Mouse (Mus musculus) heart, embryonic 12.5 days (tissue): ENCODE measurements around the gene Echdc1. TPM values are rescaled to one million over a fixed set of nuclear protein-coding genes. Genes with fewer than 3 reads are reported as not detected.
A peak's percentile ranks its signal among the peaks of the same experiment; 100 is the strongest.

Source experiments
- ATAC-seq: fragments of 200-750 bp; cut with Nextera tagmentation; 2 replicates; pipeline ENCODE4 v1.8.0; 2017; ENCODE audit warnings: moderate TSS enrichment, moderate library complexity; ENCODE audit not compliant: insufficient number of reproducible peaks, low FRiP score
- H3K27ac ChIP-seq: fragments of 300-500 bp; sonication (generic); 2 replicates; pipeline ENCODE4 v1.5.1; 2016; ENCODE audit warnings: mild to moderate bottlenecking, moderate library complexity; ENCODE audit not compliant: poor library complexity, severe bottlenecking
- H3K27me3 ChIP-seq: fragments of 300-500 bp; sonication (generic); replicated peaks from 2 replicates; pipeline ENCODE4 v1.6.1; 2016; ENCODE audit warnings: mild to moderate bottlenecking, moderate library complexity
- H3K36me3 ChIP-seq: fragments of 300-500 bp; sonication (generic); 2 replicates; pipeline ENCODE4 v1.6.1; 2016; ENCODE audit warnings: mild to moderate bottlenecking, moderate library complexity
- H3K4me1 ChIP-seq: fragments of 300-500 bp; sonication (generic); replicated peaks from 2 replicates; pipeline ENCODE4 v1.6.1; 2016; ENCODE audit warnings: mild to moderate bottlenecking
- H3K4me2 ChIP-seq: fragments of 300-500 bp; sonication (generic); 2 replicates; pipeline ENCODE4 v1.6.1; 2016; ENCODE audit warnings: mild to moderate bottlenecking, moderate library complexity
- H3K4me3 ChIP-seq: fragments of 300-500 bp; sonication (generic); 2 replicates; pipeline ENCODE4 v1.5.1; 2016; ENCODE audit warnings: mild to moderate bottlenecking
- H3K9ac ChIP-seq: fragments of 300-500 bp; sonication (generic); 2 replicates; pipeline ENCODE4 v1.6.1; 2016; ENCODE audit warnings: mild to moderate bottlenecking, moderate library complexity
- H3K9me3 ChIP-seq: fragments of 300-500 bp; sonication (generic); replicated peaks from 2 replicates; pipeline ENCODE4 v1.6.1; 2016; ENCODE audit warnings: mild to moderate bottlenecking, moderate library complexity
- WGBS: fragments of 180-500 bp; shearing (Covaris S2); methylation state at CpG from one replicate; pipeline ENCODE4 v1.1.7; 2016; 5-methylcytosine and 5-hydroxymethylcytosine counted together
- polyA plus RNA-seq: library from polyadenylated mRNA; unstranded; fragments of >200 nt; fragmentation: Nextera tagmentation; extraction: Ambion mirVana; gene quantifications from 2 replicates; pipeline ENCODE4 v1.2.1, GENCODE M21; 2016

The Echdc1 gene
- 27.2 and 28.5 TPM in 2 replicates for polyA plus RNA-seq

DNA sequence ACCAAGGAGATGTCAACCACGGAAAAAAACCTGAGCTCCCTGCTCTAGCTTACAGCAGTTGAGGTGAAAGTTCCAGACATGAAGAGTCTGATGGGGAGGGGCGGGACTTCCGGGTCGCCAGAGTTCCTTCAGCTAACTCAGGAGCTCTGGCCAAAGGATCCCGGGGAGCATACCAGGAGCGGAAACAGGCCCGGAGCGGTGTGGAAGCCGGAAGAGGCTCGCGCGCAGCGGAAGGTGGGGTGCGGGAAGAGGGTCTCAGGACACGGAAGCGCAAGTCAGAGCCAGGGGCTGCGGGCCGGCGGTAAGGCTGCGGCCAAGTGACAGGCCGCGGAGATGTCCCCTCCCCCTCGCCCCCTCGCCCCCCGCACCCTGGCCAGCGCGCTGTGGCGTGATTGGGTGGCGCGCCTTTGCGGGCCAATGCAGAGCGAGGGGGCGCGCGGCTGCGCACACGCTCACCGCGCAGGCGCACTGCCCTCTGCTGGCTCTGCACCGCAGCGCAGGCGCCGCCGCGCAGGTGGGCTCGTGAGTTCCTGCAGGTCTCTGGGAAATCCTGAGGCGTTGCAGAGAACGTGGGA is at the start of gene Echdc1:
Gene Echdc1 (plus strand): TSS at position 103 of the 575 bp plus-strand sequence.
- Histone ChIP-seq H3K9ac (peak within 1 kb of the TSS; percentile 79), H3K9me3 (no peaks in the 10 kb centered on the region), H3K36me3 (peaks cover 4% of the 10 kb centered on the region), H3K4me1 (no peaks in the 10 kb centered on the region), H3K27me3 (no peaks in the 10 kb centered on the region), H3K27ac (peak within 1 kb of the TSS; percentile 78), H3K4me3 (peak within 1 kb of the TSS; percentile 66), H3K4me2 (peak within 1 kb of the TSS; percentile 71)
- peak; percentile 98 for ATAC-seq
- 0% methylated on average over 46 of the region's 49 CpGs for WGBS

DNA sequence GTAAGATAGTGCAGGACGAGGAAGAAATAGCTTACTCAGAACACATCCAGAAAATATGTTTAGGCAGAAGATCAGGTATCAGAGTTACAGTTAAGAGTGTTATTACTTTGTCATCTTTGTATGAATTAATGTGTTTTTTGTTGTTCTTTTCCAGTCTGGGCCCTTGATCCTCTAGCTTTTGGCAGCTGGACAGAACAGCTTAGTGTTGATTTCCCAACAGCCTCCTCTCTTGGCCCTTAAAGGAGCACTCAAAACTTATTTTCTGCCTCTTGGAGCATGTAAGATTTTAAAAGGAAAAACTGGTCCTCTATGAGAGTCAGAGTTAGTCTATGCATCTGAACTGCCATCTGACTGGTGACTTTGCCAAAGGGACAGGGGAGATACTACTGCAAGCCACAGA is 31.2 kb upstream of the Echdc1 start:
- ATAC-seq, result no peak
- 52% methylated on average over 1 of the region's 1 CpGs for WGBS
- no peak overlapping the region for H3K9ac ChIP-seq
- no peak overlapping the region for H3K27ac ChIP-seq
- no peaks in the 10 kb centered on the region for H3K36me3 ChIP-seq
- H3K27me3 ChIP-seq, result no peaks in the 10 kb centered on the region
- H3K9me3 ChIP-seq, result no peaks in the 10 kb centered on the region
- H3K4me3 ChIP-seq, result no peak overlapping the region
- no peaks in the 10 kb centered on the region for H3K4me1 ChIP-seq
- H3K4me2 ChIP-seq, result no peak overlapping the region

DNA sequence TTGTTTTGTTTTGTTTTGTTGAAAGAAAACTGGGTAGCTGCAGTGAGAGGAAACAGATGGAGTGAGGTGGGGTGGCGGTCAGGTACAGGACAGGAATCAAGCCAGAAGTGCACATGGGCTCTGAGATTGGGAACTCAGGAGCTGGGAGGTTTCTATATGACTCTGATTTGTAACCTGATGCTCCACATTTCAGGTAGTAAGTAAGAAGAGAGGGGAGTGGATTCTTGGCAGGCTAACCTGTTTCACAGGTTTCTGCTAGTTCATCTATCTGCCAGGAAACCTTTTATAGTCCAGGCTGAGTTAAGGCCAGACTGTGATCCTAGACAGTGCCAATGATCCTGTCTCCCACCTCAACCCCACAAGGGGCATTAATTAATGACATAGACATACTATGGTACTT is 27.2 kb upstream of the Echdc1 start:
- Histone ChIP-seq H3K4me3 (no peak overlapping the region), H3K27me3 (no peaks in the 10 kb centered on the region), H3K4me1 (no peaks in the 10 kb centered on the region), H3K9me3 (no peaks in the 10 kb centered on the region), H3K4me2 (no peak overlapping the region), H3K9ac (no peak overlapping the region), H3K27ac (no peak overlapping the region), H3K36me3 (no peaks in the 10 kb centered on the region)
- WGBS, result 82% methylated on average over 1 of the region's 1 CpGs
- no peak for ATAC-seq

DNA sequence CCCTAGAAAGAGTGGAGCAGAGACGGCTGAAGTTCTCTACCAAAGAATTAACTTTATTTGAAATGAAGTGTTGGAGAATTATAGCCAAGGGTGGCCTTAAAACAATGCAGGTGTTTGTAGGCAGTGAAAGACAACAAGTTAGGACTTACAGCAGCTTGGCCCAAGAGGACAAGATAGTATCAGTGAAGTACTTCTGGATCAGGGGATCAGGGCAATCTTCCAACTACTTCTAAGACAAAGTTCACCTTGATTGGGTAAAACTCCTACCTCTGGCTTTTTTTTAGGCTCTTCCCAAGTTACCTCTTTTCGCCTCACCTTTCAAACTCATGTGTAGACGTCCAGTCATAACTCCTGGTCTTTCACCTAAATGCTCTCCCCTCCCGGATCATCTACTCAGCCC is 10.7 kb upstream of the Echdc1 start:
- Histone ChIP-seq H3K36me3 (no peaks in the 10 kb centered on the region), H3K4me3 (no peak overlapping the region), H3K4me2 (no peak overlapping the region), H3K9me3 (no peaks in the 10 kb centered on the region), H3K9ac (no peak overlapping the region), H3K4me1 (no peaks in the 10 kb centered on the region), H3K27ac (no peak overlapping the region), H3K27me3 (no peaks in the 10 kb centered on the region)
- ATAC-seq, result no peak
- WGBS, result 90% methylated on average over 4 of the region's 4 CpGs

DNA sequence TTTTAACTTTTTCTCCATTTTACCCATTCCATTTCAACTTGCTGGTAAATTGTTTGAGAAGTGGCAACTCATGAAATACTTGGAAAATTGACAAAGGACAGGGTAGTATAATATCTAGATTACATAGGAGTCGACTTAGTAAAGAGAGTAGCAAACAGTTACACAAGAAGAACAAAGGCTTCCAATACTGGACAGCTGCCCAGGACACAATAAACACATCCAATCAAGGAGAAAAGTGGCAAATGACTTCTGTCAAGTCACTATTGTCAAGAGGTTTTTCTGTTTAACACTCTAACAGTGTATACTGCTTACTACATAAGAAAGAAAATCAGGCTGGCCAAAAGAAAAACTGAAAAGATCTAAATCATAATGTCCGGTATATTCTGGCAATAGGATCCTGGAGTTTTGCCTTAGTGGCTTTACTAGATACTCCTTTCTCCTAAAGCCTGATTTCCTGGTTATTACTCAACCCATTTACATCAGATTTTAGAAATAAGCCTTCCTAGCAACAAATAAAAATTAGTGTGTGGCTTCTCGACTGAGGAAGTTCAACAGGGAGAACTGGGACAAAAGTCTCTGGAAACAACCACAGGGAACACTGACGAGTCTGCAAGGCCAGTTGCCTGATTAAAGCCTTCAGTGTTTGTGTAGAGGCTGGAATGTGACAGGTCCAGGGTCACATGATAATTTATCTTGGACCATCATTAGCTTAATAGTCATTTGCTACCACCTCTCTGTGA is 1.3 kb upstream of the Echdc1 start:
- Histone ChIP-seq H3K4me2 (no peak overlapping the region), H3K9ac (no peak overlapping the region), H3K4me1 (no peaks in the 10 kb centered on the region), H3K36me3 (no peaks in the 10 kb centered on the region), H3K4me3 (no peak overlapping the region), H3K27ac (no peak overlapping the region), H3K9me3 (no peaks in the 10 kb centered on the region), H3K27me3 (no peaks in the 10 kb centered on the region)
- ATAC-seq, result no peak
- WGBS, result 78% methylated on average over 4 of the region's 4 CpGs

DNA sequence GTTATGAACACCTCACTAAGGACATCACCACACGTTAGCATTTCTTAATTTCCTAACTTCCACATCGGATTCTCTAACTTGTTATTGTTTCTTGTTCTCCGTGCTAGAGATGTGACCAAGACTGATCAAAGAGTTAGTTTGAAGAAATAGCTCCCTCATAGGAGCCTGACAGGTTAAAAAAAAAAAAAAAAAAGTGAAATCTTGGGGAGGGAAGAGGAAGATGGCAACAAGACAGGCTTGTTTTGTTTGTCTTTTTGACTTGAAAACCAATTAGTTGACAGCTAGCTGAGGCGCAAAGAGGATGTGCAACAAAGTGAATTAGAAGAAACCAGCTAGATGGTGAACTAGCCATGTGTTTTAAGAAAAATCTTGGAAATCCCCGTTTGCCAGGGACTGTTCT is 939 bp downstream of the Echdc1 start:
- H3K4me1 ChIP-seq, result no peaks in the 10 kb centered on the region
- H3K9ac ChIP-seq, result 0 out of 2 replicates have a peak overlapping the region, but pooled peaks have one; percentile 79
- H3K36me3 ChIP-seq, result peaks cover 11% of the 10 kb centered on the region
- peak overlapping the region; percentile 66 for H3K4me3 ChIP-seq
- 40% methylated on average over 5 of the region's 5 CpGs for WGBS
- no peaks in the 10 kb centered on the region for H3K9me3 ChIP-seq
- no peaks in the 10 kb centered on the region for H3K27me3 ChIP-seq
- H3K4me2 ChIP-seq, result peak overlapping the region; percentile 71
- no peak for ATAC-seq
- no peak overlapping the region for H3K27ac ChIP-seq

DNA sequence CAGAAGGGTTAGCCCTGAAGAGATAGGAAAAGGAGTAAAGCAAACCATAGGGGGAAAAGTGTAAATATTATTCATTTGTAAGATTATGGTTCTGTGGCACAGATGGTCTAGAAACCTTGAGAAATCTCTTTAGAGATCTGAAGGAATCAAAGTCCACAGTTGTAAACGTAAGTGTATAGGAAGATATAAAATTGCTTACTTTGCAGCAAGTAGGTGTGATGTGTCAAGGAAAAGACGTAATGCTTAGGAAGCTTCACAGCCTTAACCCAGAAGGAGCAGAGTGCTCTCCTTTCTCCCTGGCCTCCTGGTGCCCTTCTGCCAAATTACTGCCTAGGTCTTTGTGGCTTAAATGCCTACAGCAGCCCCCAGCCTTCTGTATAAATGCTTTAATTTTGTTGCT is 11.9 kb downstream of the Echdc1 start:
- H3K27me3 ChIP-seq, result no peaks in the 10 kb centered on the region
- H3K36me3 ChIP-seq, result peaks cover 6% of the 10 kb centered on the region; the same call in 1 of the 2 replicates
- WGBS, result 85% methylated on average over 2 of the region's 2 CpGs
- H3K4me2 ChIP-seq, result no peak overlapping the region
- H3K4me1 ChIP-seq, result no peaks in the 10 kb centered on the region
- no peak overlapping the region for H3K9ac ChIP-seq
- no peak overlapping the region for H3K27ac ChIP-seq
- ATAC-seq, result no peak
- no peak overlapping the region for H3K4me3 ChIP-seq
- H3K9me3 ChIP-seq, result no peaks in the 10 kb centered on the region

DNA sequence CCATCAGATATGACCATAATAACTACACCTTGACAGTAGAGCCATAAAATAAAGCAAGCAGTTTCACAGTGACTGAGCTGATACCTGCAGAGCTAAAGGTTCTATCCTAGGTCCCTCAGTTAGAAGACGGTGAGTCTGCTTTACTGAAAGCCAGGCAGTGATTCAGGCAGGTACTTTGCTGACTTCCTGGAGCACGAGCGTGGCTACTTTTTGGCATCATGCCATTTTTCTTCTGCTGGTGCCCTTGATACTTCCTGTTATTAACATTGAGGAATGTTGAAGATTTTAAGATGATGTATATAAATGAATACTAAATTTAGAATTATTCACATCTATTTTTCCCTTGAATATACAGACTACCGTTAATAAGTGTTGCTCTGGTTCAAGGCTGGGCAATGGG is 20.9 kb downstream of the Echdc1 start:
- 0 out of 2 replicates have a peak, but pooled peaks cover 2% of the 10 kb centered on the region for H3K4me1 ChIP-seq
- 64% methylated on average over 4 of the region's 4 CpGs for WGBS

DNA sequence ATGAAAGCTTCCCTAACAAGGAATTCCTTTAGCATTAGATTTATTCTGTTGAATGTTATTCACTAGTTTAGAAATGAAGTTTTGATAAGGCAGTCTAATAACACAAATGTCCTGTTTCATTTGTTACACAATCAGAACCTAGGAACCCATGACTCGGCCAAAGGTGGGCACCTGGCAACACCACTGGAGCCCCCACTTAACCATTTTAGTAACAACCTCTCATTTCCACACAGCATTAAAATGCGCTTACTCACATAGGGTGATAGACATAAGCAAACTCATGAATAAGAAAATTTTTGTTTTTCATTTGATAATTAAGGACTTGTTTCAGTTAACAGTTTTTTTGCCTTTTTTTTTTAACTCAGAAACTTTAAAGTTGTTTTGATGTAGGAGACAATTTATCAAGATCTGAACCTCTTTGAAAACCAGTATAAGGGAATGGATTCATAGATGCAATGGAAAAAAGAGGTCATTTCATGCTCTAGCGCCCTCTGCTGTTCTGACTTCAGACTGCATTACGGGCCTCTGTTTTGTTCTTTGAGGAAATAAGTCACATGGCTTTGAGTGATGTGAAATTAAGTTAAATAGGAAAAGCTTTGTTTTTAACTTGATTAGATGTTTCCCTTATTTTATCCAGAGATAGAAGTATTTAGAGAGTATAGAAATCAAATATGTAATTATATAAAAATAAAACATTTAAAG is 25.5 kb downstream of the Echdc1 start:
- H3K4me2 ChIP-seq, result no peak overlapping the region
- H3K27ac ChIP-seq, result no peak overlapping the region
- H3K4me1 ChIP-seq, result 0 out of 2 replicates have a peak, but pooled peaks cover 2% of the 10 kb centered on the region
- H3K4me3 ChIP-seq, result no peak overlapping the region
- ATAC-seq, result no peak
- peaks cover 15% of the 10 kb centered on the region; the same call in 1 of the 2 replicates for H3K36me3 ChIP-seq
- no peaks in the 10 kb centered on the region for H3K27me3 ChIP-seq
- WGBS, result 53% methylated on average over 4 of the region's 4 CpGs
- H3K9ac ChIP-seq, result no peak overlapping the region
- H3K9me3 ChIP-seq, result no peaks in the 10 kb centered on the region

More for the DNA sequence above, 20.9 kb downstream of the Echdc1 start:
- H3K4me3 ChIP-seq, result no peak overlapping the region
- no peaks in the 10 kb centered on the region for H3K9me3 ChIP-seq
- 0 out of 2 replicates have a peak, but pooled peaks cover 9% of the 10 kb centered on the region for H3K36me3 ChIP-seq
- ATAC-seq, result no peak
- no peaks in the 10 kb centered on the region for H3K27me3 ChIP-seq
- H3K9ac ChIP-seq, result no peak overlapping the region
- no peak overlapping the region for H3K27ac ChIP-seq
- no peak overlapping the region for H3K4me2 ChIP-seq

DNA sequence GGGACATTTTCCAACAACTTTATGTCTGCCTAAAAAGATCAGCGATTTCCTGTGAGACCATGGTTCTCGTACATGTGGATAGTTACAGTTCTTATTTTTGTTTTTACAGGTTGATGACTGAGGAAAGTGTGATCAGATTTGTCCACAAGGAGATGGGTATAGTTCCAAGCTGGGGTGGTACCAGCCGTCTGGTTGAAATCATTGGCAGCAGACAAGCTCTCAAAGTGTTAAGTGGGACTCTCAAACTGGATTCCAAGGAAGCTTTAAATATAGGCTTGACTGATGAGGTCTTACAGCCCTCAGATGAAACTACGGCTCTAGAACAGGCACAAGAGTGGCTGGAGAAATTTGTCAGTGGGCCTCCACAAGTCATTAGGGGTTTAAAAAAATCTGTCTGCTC is 31.3 kb downstream of the Echdc1 start:
- no peak for ATAC-seq
- Histone ChIP-seq H3K4me2 (no peak overlapping the region), H3K9me3 (no peaks in the 10 kb centered on the region), H3K4me1 (peaks cover 8% of the 10 kb centered on the region), H3K9ac (no peak overlapping the region), H3K36me3 (peaks cover 31% of the 10 kb centered on the region), H3K4me3 (no peak overlapping the region), H3K27me3 (no peaks in the 10 kb centered on the region), H3K27ac (no peak overlapping the region)
- 60% methylated on average over 4 of the region's 4 CpGs for WGBS

DNA sequence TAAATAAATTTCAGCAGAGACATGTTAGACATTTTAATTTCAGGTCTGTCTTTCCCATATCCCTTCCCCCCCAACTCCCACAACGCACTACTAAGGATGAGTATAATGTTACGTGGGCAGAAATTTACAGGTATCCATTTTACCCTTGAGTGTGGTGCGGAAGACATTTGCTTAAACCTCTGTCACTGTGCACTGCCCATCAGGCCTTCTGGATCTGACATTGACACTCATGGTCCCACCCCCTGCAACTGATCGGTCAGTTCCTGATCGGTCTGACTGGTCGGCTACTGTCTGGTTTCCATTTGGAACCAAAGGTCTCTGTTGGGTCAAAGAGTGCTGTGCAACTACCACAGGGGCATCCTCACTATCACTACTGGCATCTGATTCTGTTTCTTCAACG is 33.7 kb downstream of the Echdc1 start:
- no peaks in the 10 kb centered on the region for H3K27me3 ChIP-seq
- no peak overlapping the region for H3K4me2 ChIP-seq
- no peak for ATAC-seq
- H3K9me3 ChIP-seq, result no peaks in the 10 kb centered on the region
- H3K4me3 ChIP-seq, result no peak overlapping the region
- H3K27ac ChIP-seq, result no peak overlapping the region
- peaks cover 8% of the 10 kb centered on the region for H3K4me1 ChIP-seq
- H3K9ac ChIP-seq, result no peak overlapping the region
- H3K36me3 ChIP-seq, result peaks cover 37% of the 10 kb centered on the region
- 94% methylated on average over 7 of the region's 7 CpGs for WGBS
